Mouse (Mus musculus): Measurements from ENCODE around the gene Ankdd1a. TPM values are rescaled to one million over a fixed set of nuclear protein-coding genes. Genes with fewer than 3 reads are reported as not detected.
A peak's percentile ranks its signal among the peaks of the same experiment; 100 is the strongest.

The Ankdd1a gene
- total and polyA plus RNA-seq, 3 experiments: 0.06 TPM; not detected in 2

- no peak for TF ChIP-seq NELFE (IDR thresholded peaks at IDR 0.05; ENCODE audit: low read depth, low read length)
- TF ChIP-seq CTCF (IDR thresholded peaks at IDR 0.05 in 2 of 3, conservative IDR thresholded peaks at IDR 0.05 in 1 of 3; ENCODE audit: control insufficient read depth in 1 of 3, insufficient read depth in 1 of 3, low read depth in 2 of 3, low read length in 3 of 3, poor library complexity in 1 of 3, severe bottlenecking in 1 of 3): no peak
- TF ChIP-seq MEF2A (IDR thresholded peaks at IDR 0.05; ENCODE audit: extremely low read depth, insufficient replicate concordance, low read depth, low read length, poor library complexity, severe bottlenecking): no peak
Measured at GRCm38 (mm10) chr9:65558806-65559205, 38.8 kb upstream of the Ankdd1a start (continued).

- TF ChIP-seq CHD2 (IDR thresholded peaks at IDR 0.05; ENCODE audit: low read length): no peak
- TF ChIP-seq JUND (IDR thresholded peaks at IDR 0.05; ENCODE audit: low read depth, low read length): no peak
- no peak for TF ChIP-seq ZNF384 (IDR thresholded peaks at IDR 0.05; ENCODE audit: low read depth, low read length)
- no peak for TF ChIP-seq GABPA (IDR thresholded peaks at IDR 0.05; ENCODE audit: low read depth, low read length)
- no peak for TF ChIP-seq TAL1 (IDR thresholded peaks at IDR 0.05; ENCODE audit: low read length)
- no peaks in the 10 kb centered on the region for H3K9me3 ChIP-seq (replicated peaks; ENCODE audit: insufficient read depth, low read length)
- H3K36me3 ChIP-seq (ENCODE audit: control insufficient read depth in 1 of 2, insufficient read depth in 2 of 2, low read length in 2 of 2): peaks cover 0 to 26% of the 10 kb centered on the region in 2 experiments; a peak in 2 of 4 replicates
- no peak for DNase-seq (ENCODE audit: low read depth, low spot score)
- no peaks in the 10 kb centered on the region for H3K79me2 ChIP-seq (ENCODE audit: control insufficient read depth, insufficient read depth, low read length, poor library complexity)
- H3K9ac ChIP-seq (ENCODE audit: control insufficient read depth, low read depth, low read length, poor library complexity, severe bottlenecking): no peak overlapping the region
- H3K4me1 ChIP-seq (ENCODE audit: control insufficient read depth in 1 of 2, insufficient read depth in 2 of 2, low read length in 2 of 2): peaks cover 11 to 25% of the 10 kb centered on the region in 2 experiments
- no peak overlapping the region for H3K27ac ChIP-seq (ENCODE audit: control insufficient read depth, low read depth, low read length)
- H3K4me3 ChIP-seq (ENCODE audit: control insufficient read depth in 1 of 2, insufficient read depth in 1 of 2, low read depth in 2 of 2, low read length in 2 of 2): no peak overlapping the region
- H3K27me3 ChIP-seq (ENCODE audit: control insufficient read depth in 1 of 2, insufficient read depth in 2 of 2, low read length in 2 of 2): no peaks in the 10 kb centered on the region
Measured at GRCm38 (mm10) chr9:65556979-65557378, 37.0 kb upstream of the Ankdd1a start.

- H3K9me3 ChIP-seq (replicated peaks; ENCODE audit: insufficient read depth, low read length): no peaks in the 10 kb centered on the region
- peak overlapping the region; percentile 86; the same call in 1 of the 2 replicates for H3K27ac ChIP-seq (ENCODE audit: control insufficient read depth, low read depth, low read length)
- no peaks in the 10 kb centered on the region for H3K27me3 ChIP-seq (ENCODE audit: control insufficient read depth in 1 of 2, insufficient read depth in 2 of 2, low read length in 2 of 2)
- H3K4me3 ChIP-seq (ENCODE audit: control insufficient read depth in 1 of 2, insufficient read depth in 1 of 2, low read depth in 2 of 2, low read length in 2 of 2): no peak overlapping the region
- no peak for TF ChIP-seq UBTF (IDR thresholded peaks at IDR 0.05; ENCODE audit: borderline replicate concordance, insufficient read depth, low read depth, low read length)
- no peak for TF ChIP-seq CHD1 (IDR thresholded peaks at IDR 0.05; ENCODE audit: low read depth, low read length)
- no peak for TF ChIP-seq BHLHE40 (IDR thresholded peaks at IDR 0.05; ENCODE audit: borderline replicate concordance, low read depth, low read length)
- no peak for TF ChIP-seq NRF1 (IDR thresholded peaks at IDR 0.05; ENCODE audit: insufficient read depth, low read depth, low read length, poor library complexity, severe bottlenecking)
- no peak for TF ChIP-seq TBP (IDR thresholded peaks at IDR 0.05; ENCODE audit: low read depth, low read length)
- no peak for TF ChIP-seq POLR2AphosphoS5 (IDR thresholded peaks at IDR 0.05; ENCODE audit: borderline replicate concordance, low read depth, low read length)
- no peak for TF ChIP-seq SMC3 (IDR thresholded peaks at IDR 0.05; ENCODE audit: low read depth, low read length)
- TF ChIP-seq RCOR1 (IDR thresholded peaks at IDR 0.05; ENCODE audit: low read depth, low read length): no peak
- TF ChIP-seq MYB (IDR thresholded peaks at IDR 0.05; ENCODE audit: low read depth, low read length): no peak
- no peak for TF ChIP-seq E2F4 (IDR thresholded peaks at IDR 0.05; ENCODE audit: borderline replicate concordance, low read depth, low read length)
- TF ChIP-seq EP300 (IDR thresholded peaks at IDR 0.05; ENCODE audit: low read depth in 1 of 2, low read length in 2 of 2): no peak
- TF ChIP-seq CHD2 (IDR thresholded peaks at IDR 0.05; ENCODE audit: low read length): no peak
- TF ChIP-seq POLR2AphosphoS2 (IDR thresholded peaks at IDR 0.05; ENCODE audit: low read length): no peak
- H3K36me3 ChIP-seq (ENCODE audit: control insufficient read depth in 1 of 2, insufficient read depth in 2 of 2, low read length in 2 of 2): peaks cover 0 to 31% of the 10 kb centered on the region in 2 experiments; a peak in 2 of 4 replicates
- H3K79me2 ChIP-seq (ENCODE audit: control insufficient read depth, insufficient read depth, low read length, poor library complexity): no peaks in the 10 kb centered on the region
- no peak overlapping the region for H3K9ac ChIP-seq (ENCODE audit: control insufficient read depth, low read depth, low read length, poor library complexity, severe bottlenecking)
- peaks cover 12 to 31% of the 10 kb centered on the region in 2 experiments for H3K4me1 ChIP-seq (ENCODE audit: control insufficient read depth in 1 of 2, insufficient read depth in 2 of 2, low read length in 2 of 2)
- no peak for DNase-seq (ENCODE audit: low read depth, low spot score)
Measured at GRCm38 (mm10) chr9:65556349-65556748, 36.4 kb upstream of the Ankdd1a start.

All from MEL (cell line).